In the genomic region with DNA sequence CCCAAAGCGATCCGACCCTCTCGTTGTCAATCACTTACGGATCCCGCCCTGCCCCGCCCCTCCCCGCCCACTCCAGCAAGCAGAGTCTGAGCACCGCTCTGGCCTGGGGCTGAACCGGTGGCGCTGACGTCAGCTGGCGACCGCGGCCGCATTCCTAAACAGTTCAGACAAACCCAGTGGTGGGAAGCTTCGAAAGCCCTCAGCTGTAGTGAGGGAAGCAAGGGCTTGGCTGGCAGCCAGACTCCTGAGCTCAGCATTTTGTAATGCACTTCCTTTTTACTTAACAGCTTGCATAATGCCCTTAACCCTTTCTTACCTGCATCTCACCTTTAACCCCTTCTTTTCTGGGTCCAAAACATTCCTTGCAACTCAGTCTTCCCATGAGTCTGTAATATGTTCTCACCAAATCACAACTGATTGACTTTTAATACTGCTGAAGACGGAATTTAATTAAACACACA, we compare ENCODE assay signal across 8 mouse cellular contexts.
DNase-seq lines count a peak whose midpoint lies in the region; ATAC-seq lines count a peak whose summit lies in the region.

No protein-coding gene starts in this region.

- peak overlapping the region; percentile 37 for H3K4me3 ChIP-seq in embryonic facial prominence, embryonic 10.5 days
- H3K4me3 ChIP-seq in intestine, embryonic 16.5 days (ENCODE audit: low read length), result peak overlapping the region; percentile 39

- H3K27me3 ChIP-seq in embryonic facial prominence, embryonic 10.5 days (replicated peaks; ENCODE audit: low read depth, poor library complexity, severe bottlenecking), result no peaks in the 10 kb centered on the region
- H3K27me3 ChIP-seq in intestine, embryonic 16.5 days (replicated peaks; ENCODE audit: control insufficient read depth, insufficient read depth, low read length), result no peaks in the 10 kb centered on the region

- peak; percentile 97 for DNase-seq in adrenal gland, adult 2 months
- DNase-seq in embryonic facial prominence, embryonic 10.5 days (ENCODE audit: low spot score), result peak; percentile 96
- DNase-seq in gonadal fat pad, adult 2 months (ENCODE audit: low read depth), result peak; percentile 51
- DNase-seq in left cerebral cortex, postnatal 25 days (ENCODE audit: low spot score in 2 of 2), result peak; percentile 88 to 94
- peak; percentile 97 for DNase-seq in mesoderm, embryonic 11.5 days (ENCODE audit: low read depth, low spot score)
- peak; percentile 87 for DNase-seq in right cerebral cortex, postnatal 25 days
- peak; percentile 86 to 98 for DNase-seq in urinary bladder, postnatal 36 days (ENCODE audit: low spot score in 2 of 2)

- no peak overlapping the region for H3K27ac ChIP-seq in embryonic facial prominence, embryonic 10.5 days (replicated peaks)
- no peak overlapping the region for H3K27ac ChIP-seq in intestine, embryonic 16.5 days (ENCODE audit: low read length)

- H3K4me1 ChIP-seq in embryonic facial prominence, embryonic 10.5 days, result peaks cover 63% of the 10 kb centered on the region
- H3K4me1 ChIP-seq in intestine, embryonic 16.5 days (ENCODE audit: control insufficient read depth, insufficient read depth, low read length), result peaks cover 16% of the 10 kb centered on the region

- H3K4me2 ChIP-seq in intestine, embryonic 16.5 days (ENCODE audit: low read depth, low read length), result peak overlapping the region; percentile 42

- no peak overlapping the region for H3K9ac ChIP-seq in intestine, embryonic 16.5 days (ENCODE audit: low read depth, low read length)

- H3K36me3 ChIP-seq in embryonic facial prominence, embryonic 10.5 days (replicated peaks), result no peaks in the 10 kb centered on the region
- no peaks in the 10 kb centered on the region for H3K36me3 ChIP-seq in intestine, embryonic 16.5 days (ENCODE audit: control insufficient read depth, insufficient read depth, low read length)

- 1% methylated on average over 17 of the region's 17 CpGs for WGBS in embryonic facial prominence, embryonic 10.5 days
- 1% methylated on average over 17 of the region's 17 CpGs for WGBS in intestine, embryonic 16.5 days

- ATAC-seq in intestine, embryonic 16.5 days, result peak; percentile 100

- H3K9me3 ChIP-seq in embryonic facial prominence, embryonic 10.5 days, result no peaks in the 10 kb centered on the region
- no peaks in the 10 kb centered on the region for H3K9me3 ChIP-seq in intestine, embryonic 16.5 days (ENCODE audit: control insufficient read depth, low read length)

- intact Hi-C loops in left cerebral cortex, postnatal 25 days (cut with DNase I), result no loop called here
